Mouse (Mus musculus): ENCODE results near the gene Cacnb4. TPM values are rescaled to one million over a fixed set of nuclear protein-coding genes. Genes with fewer than 3 reads are reported as not detected.

Cacnb4 gene
- 0.42 TPM for polyA plus RNA-seq (2014; fragmentation: Illumina TruSeq; extraction: RNeasy Lipid Tissue Mini Kit (QIAGEN cat#74804); ENCODE audit: low read depth, low replicate concordance)

GRCm38 (mm10) chr2:52676023-52676912 is at the start of gene Cacnb4:
Gene Cacnb4, minus strand, starts transcription at chr2:52676831.

GRCm38 (mm10) chr2:52424747-52425522 is 251.7 kb downstream of the Cacnb4 start, which contains the start of gene Arl5a:
Gene Arl5a, minus strand, starts transcription at chr2:52424901.

GRCm38 (mm10) chr2:52378448-52378804 is 298.2 kb downstream of the Cacnb4 start, which contains the start of gene Neb:
Gene Neb, minus strand, starts transcription at chr2:52378474.

Other genes with a start within 250 kb of the Cacnb4 start
- gene Stam2, start 65.5 kb upstream of the Cacnb4 start, polyA plus RNA-seq (2014; fragmentation: Illumina TruSeq; extraction: RNeasy Lipid Tissue Mini Kit (QIAGEN cat#74804); ENCODE audit: low read depth, low replicate concordance): 11.2 TPM
- gene Fmnl2, start 181.0 kb upstream of the Cacnb4 start, polyA plus RNA-seq (2014; fragmentation: Illumina TruSeq; extraction: RNeasy Lipid Tissue Mini Kit (QIAGEN cat#74804); ENCODE audit: low read depth, low replicate concordance): 4.8 TPM

All from heart, adult 10 weeks (tissue).